Mouse (Mus musculus) liver, embryonic 11.5 days (tissue): ENCODE data around the gene Tnr. TPM values are rescaled to one million over a fixed set of nuclear protein-coding genes. Genes with fewer than 3 reads are reported as not detected.

Source experiments
- ATAC-seq: fragments of 200-750 bp; cut with Nextera tagmentation; replicated peaks from 2 replicates; pipeline ENCODE4 v1.8.0; 2017; ENCODE audit warnings: moderate number of reproducible peaks, mild to moderate bottlenecking, moderate TSS enrichment, moderate library complexity; ENCODE audit not compliant: low FRiP score
- DNase-seq: peaks from one replicate; pipeline ENCODE4 v3.0.0-alpha.2; 2017; ENCODE audit warnings: low spot score
- H3K27ac ChIP-seq: fragments of 300-500 bp; sonication (generic); 2 replicates; pipeline ENCODE4 v1.5.1; 2014; ENCODE audit warnings: mild to moderate bottlenecking, low read depth, low read length, control low read depth
- H3K27me3 ChIP-seq: fragments of 300-500 bp; sonication (generic); replicated peaks from 2 replicates; pipeline ENCODE4 v1.6.1; 2014; ENCODE audit warnings: low read length, mixed read lengths; ENCODE audit not compliant: control insufficient read depth, insufficient read depth
- H3K36me3 ChIP-seq: fragments of 300-500 bp; sonication (generic); 2 replicates; pipeline ENCODE4 v1.6.1; 2014; ENCODE audit warnings: mild to moderate bottlenecking, low read length, moderate library complexity, mixed read lengths; ENCODE audit not compliant: control insufficient read depth, insufficient read depth
- H3K4me1 ChIP-seq: fragments of 300-500 bp; sonication (generic); replicated peaks from 2 replicates; pipeline ENCODE4 v1.6.1; 2014; ENCODE audit warnings: low read length, mixed read lengths; ENCODE audit not compliant: control insufficient read depth, insufficient read depth
- H3K4me2 ChIP-seq: fragments of 300-500 bp; sonication (generic); 2 replicates; pipeline ENCODE4 v1.6.1; 2014; ENCODE audit warnings: mild to moderate bottlenecking, control low read depth, moderate library complexity
- H3K4me3 ChIP-seq: fragments of 300-500 bp; sonication (generic); 2 replicates; pipeline ENCODE4 v1.5.1; 2014; ENCODE audit warnings: low read depth, low read length, control low read depth
- H3K9ac ChIP-seq: fragments of 300-500 bp; sonication (generic); 2 replicates; pipeline ENCODE4 v1.6.1; 2014; ENCODE audit warnings: low read depth, low read length, control low read depth
- H3K9me3 ChIP-seq: fragments of 300-500 bp; sonication (generic); 2 replicates; pipeline ENCODE4 v1.6.1; 2016; ENCODE audit warnings: low read length, inconsistent platforms, mixed read lengths; ENCODE audit not compliant: control insufficient read depth
- WGBS: fragments of 180-500 bp; shearing (Covaris S2); extraction: QIAGEN DNeasy Blood & Tissue Kit; methylation state at CpG from one replicate; pipeline ENCODE4 v1.1.7; 2014; 5-methylcytosine and 5-hydroxymethylcytosine counted together
- polyA plus RNA-seq: library from polyadenylated mRNA; unstranded; fragments of >200 nt; fragmentation: Nextera tagmentation; extraction: Ambion mirVana; gene quantifications from 2 replicates; pipeline ENCODE4 v1.2.1, GENCODE M21; 2014

Gene Tnr
- polyA plus RNA-seq, 1 experiment from 2014 or later: 0.58 TPM

DNA sequence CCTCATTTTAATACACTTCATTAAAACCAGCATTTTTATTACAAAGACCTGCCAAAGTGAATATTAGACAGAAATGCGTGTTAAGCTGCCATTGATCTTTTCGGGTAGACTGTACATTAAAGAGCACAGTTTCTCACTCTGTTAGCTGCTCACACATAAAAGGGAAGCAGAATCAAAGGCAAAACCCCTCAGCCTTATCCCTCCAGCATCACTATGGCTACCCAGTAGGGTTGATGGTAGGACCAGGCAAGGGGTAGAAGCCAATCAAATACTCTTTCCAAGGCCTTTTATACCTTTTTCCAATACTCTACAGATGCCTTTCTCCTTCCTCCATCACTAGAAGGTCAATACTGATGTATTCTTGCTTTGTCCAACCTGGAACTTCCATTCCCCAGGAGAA, 269.0 kb downstream of the Tnr start:
- DNase-seq (no peak), ATAC-seq (no peak)
- no peak overlapping the region for H3K4me2 ChIP-seq
- no peaks in the 10 kb centered on the region for H3K36me3 ChIP-seq
- WGBS: 83% methylated on average over 2 of the region's 2 CpGs
- no peak overlapping the region for H3K4me3 ChIP-seq
- no peak overlapping the region for H3K27ac ChIP-seq
- H3K9ac ChIP-seq: no peak overlapping the region
- no peaks in the 10 kb centered on the region for H3K4me1 ChIP-seq
- no peaks in the 10 kb centered on the region for H3K9me3 ChIP-seq
- H3K27me3 ChIP-seq: no peaks in the 10 kb centered on the region

DNA sequence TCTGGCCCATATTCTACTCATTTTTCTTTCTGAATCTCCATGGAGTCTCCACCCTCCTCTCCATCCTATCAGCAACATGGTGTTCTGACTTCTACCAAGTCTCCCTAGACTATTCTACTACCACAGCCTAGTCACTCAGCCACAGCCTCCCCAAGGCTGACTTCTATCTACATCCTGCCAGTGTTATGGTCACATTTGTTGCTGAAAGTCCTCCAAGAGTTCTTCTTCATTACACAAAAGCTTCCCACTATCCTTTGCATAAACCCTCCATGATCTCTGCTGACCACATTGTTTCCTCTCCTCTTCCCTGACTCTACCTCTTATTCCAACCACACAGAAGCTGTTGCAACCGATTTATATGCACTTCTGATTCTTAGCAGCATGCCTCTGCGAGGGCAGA, 272.5 kb downstream of the Tnr start:
- Histone ChIP-seq H3K9ac (no peak overlapping the region), H3K4me1 (no peaks in the 10 kb centered on the region), H3K4me2 (no peak overlapping the region), H3K27me3 (no peaks in the 10 kb centered on the region), H3K36me3 (no peaks in the 10 kb centered on the region), H3K9me3 (no peaks in the 10 kb centered on the region), H3K4me3 (no peak overlapping the region), H3K27ac (no peak overlapping the region)
- 63% methylated on average over 2 of the region's 2 CpGs for WGBS
- DNase-seq (no peak), ATAC-seq (no peak)

DNA sequence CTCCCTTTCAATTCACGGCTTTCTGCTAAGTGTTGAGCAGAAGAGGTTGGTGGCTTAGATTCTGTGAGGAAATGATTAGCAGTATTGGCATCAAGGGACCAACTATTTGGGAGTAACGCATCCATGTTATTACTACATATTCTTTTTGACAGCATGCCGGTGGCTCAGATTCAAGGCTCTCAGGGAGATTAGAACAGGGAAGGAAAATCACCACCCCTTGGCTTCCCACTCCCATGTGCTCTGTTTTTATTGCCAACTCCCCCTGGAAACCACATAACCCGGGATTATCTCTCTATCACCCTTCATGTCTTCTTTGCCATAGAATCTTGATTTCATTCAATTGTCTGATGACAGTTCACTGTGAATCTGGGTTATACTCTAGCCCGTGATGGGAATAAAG, 276.8 kb downstream of the Tnr start:
- no peak overlapping the region for H3K4me2 ChIP-seq
- H3K4me1 ChIP-seq: no peaks in the 10 kb centered on the region
- no peak overlapping the region for H3K4me3 ChIP-seq
- H3K27me3 ChIP-seq: no peaks in the 10 kb centered on the region
- no peaks in the 10 kb centered on the region for H3K36me3 ChIP-seq
- no peak overlapping the region for H3K27ac ChIP-seq
- DNase-seq (no peak), ATAC-seq (no peak)
- 74% methylated on average over 5 of the region's 5 CpGs for WGBS
- no peaks in the 10 kb centered on the region for H3K9me3 ChIP-seq
- H3K9ac ChIP-seq: no peak overlapping the region

DNA sequence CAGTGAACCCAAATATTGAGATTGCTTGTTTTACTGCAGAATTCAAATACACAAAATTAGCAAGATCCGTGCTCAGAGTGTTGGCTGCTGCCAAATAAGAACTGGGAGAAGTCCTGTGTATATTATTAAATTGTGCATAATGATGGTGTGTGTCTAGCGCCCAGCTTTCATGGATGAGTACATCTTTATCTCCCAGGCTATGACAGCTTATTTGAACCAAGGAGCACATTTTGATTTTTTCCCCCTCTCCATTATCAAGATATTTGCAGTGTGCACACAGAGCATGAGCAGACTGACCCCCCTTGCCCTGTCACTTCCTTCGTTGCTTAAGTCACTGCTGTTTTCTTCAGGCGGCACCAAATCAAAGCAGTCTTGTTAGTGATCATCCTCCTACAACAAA, 278.2 kb downstream of the Tnr start:
- Histone ChIP-seq H3K9ac (no peak overlapping the region), H3K36me3 (no peaks in the 10 kb centered on the region), H3K27ac (no peak overlapping the region), H3K27me3 (no peaks in the 10 kb centered on the region), H3K4me1 (no peaks in the 10 kb centered on the region), H3K9me3 (no peaks in the 10 kb centered on the region), H3K4me3 (no peak overlapping the region), H3K4me2 (no peak overlapping the region)
- WGBS: 67% methylated on average over 4 of the region's 4 CpGs
- ATAC-seq (no peak), DNase-seq (no peak)

DNA sequence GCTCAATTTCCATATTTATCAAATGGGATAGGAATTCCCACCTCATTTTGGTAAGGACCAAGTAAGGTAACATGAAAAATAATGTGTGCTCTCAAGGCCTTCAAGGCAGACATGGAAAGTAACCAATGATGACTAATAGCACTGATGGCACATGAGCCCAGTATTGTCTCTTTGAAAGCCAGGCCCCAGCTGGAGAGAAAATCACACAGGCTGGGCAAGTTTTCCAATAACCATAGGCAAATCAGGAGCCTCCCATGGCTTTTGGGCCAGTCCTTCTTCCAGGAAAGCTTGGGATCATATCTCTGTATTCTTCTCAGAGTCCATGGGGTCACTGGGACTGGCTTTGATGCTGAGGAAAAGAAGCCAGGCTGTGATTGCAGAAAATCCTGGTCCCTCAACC, 280.1 kb downstream of the Tnr start:
- Histone ChIP-seq H3K9me3 (no peaks in the 10 kb centered on the region), H3K4me2 (no peak overlapping the region), H3K9ac (no peak overlapping the region), H3K27ac (no peak overlapping the region), H3K4me3 (no peak overlapping the region), H3K4me1 (no peaks in the 10 kb centered on the region), H3K36me3 (no peaks in the 10 kb centered on the region), H3K27me3 (no peaks in the 10 kb centered on the region)
- DNase-seq (no peak), ATAC-seq (no peak)

DNA sequence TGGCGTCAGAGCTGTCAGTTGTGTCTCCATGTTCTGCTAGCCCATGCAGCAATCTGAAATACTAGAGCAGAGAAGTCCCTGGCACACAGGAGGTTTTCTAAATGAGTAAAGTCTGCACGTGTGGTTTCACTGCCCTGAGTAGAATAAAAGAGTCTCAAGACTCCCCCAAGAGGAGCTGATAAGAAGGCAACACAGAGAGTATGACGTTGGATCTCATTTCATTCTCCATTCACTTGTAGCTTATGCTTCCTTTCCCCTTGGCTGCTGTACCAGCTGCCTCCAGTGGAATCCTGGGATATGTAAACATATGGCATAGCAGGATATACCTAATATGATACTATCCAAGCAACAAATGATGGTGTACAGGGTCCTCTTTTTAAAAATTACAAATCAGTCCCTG, 285.9 kb downstream of the Tnr start:
- Histone ChIP-seq H3K36me3 (no peaks in the 10 kb centered on the region), H3K4me2 (no peak overlapping the region), H3K9ac (no peak overlapping the region), H3K27me3 (no peaks in the 10 kb centered on the region), H3K4me3 (no peak overlapping the region), H3K4me1 (no peaks in the 10 kb centered on the region; the same call in 1 of the 2 replicates), H3K27ac (no peak overlapping the region), H3K9me3 (no peaks in the 10 kb centered on the region)
- 49% methylated on average over 3 of the region's 3 CpGs for WGBS
- no peak for DNase-seq
- ATAC-seq: no peak

DNA sequence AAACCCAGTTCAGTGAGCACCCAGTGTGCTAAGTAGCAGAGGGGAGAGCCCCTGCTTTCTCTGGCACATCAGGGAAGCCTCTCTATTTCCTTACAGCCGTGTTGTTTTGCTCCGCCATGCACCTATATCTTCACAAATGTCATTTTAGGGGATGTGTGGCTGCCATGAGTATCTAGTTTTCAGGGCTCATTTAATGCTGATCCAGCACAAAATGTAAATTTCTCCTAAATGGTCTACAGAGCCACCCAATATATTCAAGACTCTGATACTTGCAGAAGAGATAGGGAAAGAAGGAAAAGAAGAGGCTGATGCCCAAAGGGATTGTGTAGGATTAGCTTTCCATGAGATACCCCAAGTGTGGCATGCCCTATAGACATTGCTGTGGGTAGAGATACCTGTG, 288.2 kb downstream of the Tnr start:
- H3K4me2 ChIP-seq: no peak overlapping the region
- H3K9ac ChIP-seq: no peak overlapping the region
- no peaks in the 10 kb centered on the region for H3K27me3 ChIP-seq
- DNase-seq (no peak), ATAC-seq (no peak)
- WGBS: 72% methylated on average over 2 of the region's 2 CpGs
- H3K4me3 ChIP-seq: no peak overlapping the region
- H3K9me3 ChIP-seq: no peaks in the 10 kb centered on the region
- H3K36me3 ChIP-seq: no peaks in the 10 kb centered on the region
- no peak overlapping the region for H3K27ac ChIP-seq
- no peaks in the 10 kb centered on the region; the same call in 1 of the 2 replicates for H3K4me1 ChIP-seq

DNA sequence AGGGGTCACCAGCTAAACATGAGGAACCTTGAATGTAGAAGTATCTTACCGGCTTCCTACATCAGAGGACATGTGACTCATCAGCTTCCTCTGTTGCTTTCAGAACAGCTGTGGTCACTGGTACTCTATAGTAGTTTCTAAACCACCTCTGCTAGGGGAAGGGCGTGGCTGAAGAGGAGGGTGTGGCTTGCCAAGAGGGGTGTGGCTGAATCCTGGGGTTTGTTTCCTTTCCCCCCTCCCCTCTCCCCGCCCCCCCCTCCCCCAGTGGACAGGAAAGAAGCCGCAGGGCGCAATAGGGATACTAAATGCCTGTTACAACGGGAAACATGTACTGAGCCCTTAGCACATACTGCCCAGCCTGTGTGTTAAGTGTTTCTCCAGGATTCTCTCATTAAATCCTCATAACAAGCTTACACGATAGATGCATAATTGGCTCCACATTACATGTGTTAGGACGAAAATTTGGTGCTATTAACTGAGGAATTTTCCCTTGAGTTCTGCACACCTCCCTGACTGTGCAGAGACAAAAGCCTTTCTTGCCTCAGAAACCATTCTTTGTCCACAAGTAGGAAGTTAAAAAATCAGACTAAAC, 289.3 kb downstream of the Tnr start:
- DNase-seq (no peak), ATAC-seq (peak; percentile 70)
- no peaks in the 10 kb centered on the region for H3K9me3 ChIP-seq
- H3K4me3 ChIP-seq: no peak overlapping the region
- H3K27me3 ChIP-seq: no peaks in the 10 kb centered on the region
- H3K4me1 ChIP-seq: no peaks in the 10 kb centered on the region; the same call in 1 of the 2 replicates
- WGBS: 9% methylated on average over 7 of the region's 8 CpGs
- H3K9ac ChIP-seq: no peak overlapping the region
- H3K27ac ChIP-seq: no peak overlapping the region
- peak overlapping the region; percentile 26; the same call in 1 of the 2 replicates for H3K4me2 ChIP-seq
- H3K36me3 ChIP-seq: no peaks in the 10 kb centered on the region

DNA sequence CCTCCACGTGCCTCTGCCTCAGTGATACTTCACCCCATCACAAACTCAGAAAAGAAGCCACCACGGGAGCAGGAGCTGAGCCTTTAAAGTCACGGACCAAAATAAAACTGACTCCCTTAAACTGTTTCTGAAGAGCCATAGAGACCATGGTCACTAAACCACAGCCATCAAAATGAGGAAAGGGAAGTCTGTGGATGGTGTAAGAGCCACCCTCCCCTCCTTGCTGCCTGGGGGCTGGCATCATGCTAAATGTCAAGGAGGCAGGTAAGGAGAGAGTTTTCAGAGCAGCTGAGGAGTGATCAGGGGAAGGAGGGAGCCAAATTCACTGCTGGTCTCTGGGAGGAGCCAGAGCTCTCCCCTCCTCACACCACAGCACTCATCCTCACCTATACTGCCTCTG, 290.8 kb downstream of the Tnr start:
- Histone ChIP-seq H3K27ac (no peak overlapping the region), H3K9me3 (no peaks in the 10 kb centered on the region), H3K4me2 (no peak overlapping the region), H3K9ac (no peak overlapping the region), H3K4me1 (no peaks in the 10 kb centered on the region; the same call in 1 of the 2 replicates), H3K36me3 (no peaks in the 10 kb centered on the region), H3K27me3 (no peaks in the 10 kb centered on the region), H3K4me3 (no peak overlapping the region)
- no peak for ATAC-seq
- WGBS: 29% methylated on average over 3 of the region's 3 CpGs
- DNase-seq: no peak
